Mouse (Mus musculus): ENCODE data around the gene Megf11.

DNA sequence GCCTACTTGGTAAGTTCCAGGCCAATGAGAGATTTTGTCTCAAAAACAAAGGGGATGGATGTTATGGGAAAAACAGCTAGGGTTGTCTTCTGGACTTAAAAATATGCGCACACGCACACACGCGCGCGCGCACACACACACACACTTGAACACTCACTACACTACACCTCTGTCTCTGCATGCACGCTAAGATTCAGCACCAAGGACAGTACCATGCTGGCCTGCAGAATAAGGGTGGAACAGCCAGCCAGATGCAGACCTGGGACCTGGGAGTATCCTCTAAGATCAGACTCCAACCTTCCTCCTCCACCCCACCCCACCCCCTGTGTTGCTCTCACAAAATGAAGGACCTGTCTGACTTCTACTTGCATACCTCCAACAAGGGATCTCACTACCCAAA is 239.1 kb downstream of the Megf11 start:
- TF ChIP-seq CTCF (IDR thresholded peaks at IDR 0.05; ENCODE audit: borderline replicate concordance, insufficient read depth, low read length), result no peak
- no peak for TF ChIP-seq POLR2A (IDR thresholded peaks at IDR 0.05; ENCODE audit: low read depth, low read length)
